Mouse (Mus musculus) E14TG2a.4 (cell line): ENCODE data around the gene 5430419D17Rik.

Experiments
- CTCF ChIP-seq: conservative IDR thresholded peaks from 2 replicates; pipeline ENCODE4 v1.5.1; 2014; ENCODE audit warnings: low read length
- POU5F1 ChIP-seq: IDR thresholded peaks from 2 replicates; pipeline ENCODE4 v1.6.1; 2014; ENCODE audit warnings: low read length, borderline replicate concordance

DNA sequence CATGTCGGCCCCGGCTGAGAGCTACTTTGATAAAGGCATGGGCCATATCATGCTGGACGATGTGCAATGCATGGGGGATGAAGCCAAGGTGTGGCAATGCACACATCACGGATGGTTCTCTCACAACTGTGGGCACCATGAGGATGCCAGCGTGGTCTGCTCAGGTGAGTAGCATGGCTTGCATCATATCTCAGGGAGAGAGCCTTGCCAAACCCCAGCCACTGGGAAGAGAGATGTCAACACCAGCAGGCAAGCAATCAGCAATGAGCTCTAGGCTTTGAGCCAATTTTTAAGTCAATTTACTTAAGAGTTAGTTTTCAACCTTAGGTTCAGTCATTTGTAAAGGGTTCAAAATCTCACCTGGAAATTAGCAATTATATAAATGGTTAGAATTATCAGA lies 82.6 kb downstream of the 5430419D17Rik start:
- TF ChIP-seq CTCF (no peak), POU5F1 (no peak)
